Mouse (Mus musculus): ENCODE measurements at regions not wholly inside any gene's neighbourhood (a gene's known extent, or its start where the extent isn't known, plus 50 kb on each side); places are given as distances from the start of the nearest gene placed in this dataset.

GRCm38 (mm10) chr13:47642341-47642740 is 519.9 kb downstream of the Rnf144b start:
- no peak overlapping the region for H3K4me2 ChIP-seq

GRCm38 (mm10) chr13:47645081-47645480 is 522.6 kb downstream of the Rnf144b start:
- ATAC-seq (ENCODE audit: low FRiP score), result no peak
- Histone ChIP-seq H3K36me3 (no peaks in the 10 kb centered on the region), H3K27ac (peak overlapping the region; percentile 78), H3K9me3 (no peaks in the 10 kb centered on the region), H3K4me3 (no peak overlapping the region), H3K27me3 (no peaks in the 10 kb centered on the region), H3K4me1 (replicated peaks) (peaks cover 15% of the 10 kb centered on the region), H3K4me2 (no peak overlapping the region), H3K9ac (no peak overlapping the region)
- 41% methylated on average over 10 of the region's 10 CpGs for WGBS

More at GRCm38 (mm10) chr13:47642341-47642740, 519.9 kb downstream of the Rnf144b start:
- Histone ChIP-seq H3K4me3 (no peak overlapping the region), H3K27me3 (0 out of 2 replicates have a peak, but pooled peaks cover 4% of the 10 kb centered on the region), H3K9me3 (no peaks in the 10 kb centered on the region), H3K9ac (no peak overlapping the region), H3K27ac (no peak overlapping the region), H3K4me1 (replicated peaks) (peaks cover 8% of the 10 kb centered on the region), H3K36me3 (no peaks in the 10 kb centered on the region)
- WGBS, result 89% methylated on average over 10 of the region's 10 CpGs
- ATAC-seq (ENCODE audit: low FRiP score), result no peak

GRCm38 (mm10) chr13:47647693-47648092 is 525.2 kb downstream of the Rnf144b start:
- ATAC-seq (ENCODE audit: low FRiP score), result no peak
- Histone ChIP-seq H3K36me3 (no peaks in the 10 kb centered on the region), H3K9me3 (no peaks in the 10 kb centered on the region), H3K4me2 (no peak overlapping the region), H3K4me3 (no peak overlapping the region), H3K27me3 (no peaks in the 10 kb centered on the region), H3K9ac (no peak overlapping the region), H3K27ac (no peak overlapping the region), H3K4me1 (replicated peaks) (peaks cover 15% of the 10 kb centered on the region)
- WGBS, result 74% methylated on average over 5 of the region's 5 CpGs

- H3K4me2 ChIP-seq, result peak overlapping the region; percentile 29; the same call in 1 of the 2 replicates
- peak overlapping the region; percentile 26; the same call in 1 of the 2 replicates for H3K27ac ChIP-seq
- H3K9ac ChIP-seq, result 0 out of 2 replicates have a peak overlapping the region, but pooled peaks have one; percentile 15
- peaks cover 10% of the 10 kb centered on the region for H3K4me1 ChIP-seq (replicated peaks)
- H3K36me3 ChIP-seq, result no peaks in the 10 kb centered on the region
- WGBS, result 80% methylated on average over 13 of the region's 13 CpGs
- H3K4me3 ChIP-seq, result peak overlapping the region; percentile 10; the same call in 1 of the 2 replicates
- ATAC-seq (ENCODE audit: low FRiP score), result no peak
- no peaks in the 10 kb centered on the region for H3K9me3 ChIP-seq
- H3K27me3 ChIP-seq, result no peaks in the 10 kb centered on the region
Observed at GRCm38 (mm10) chr13:47650093-47650492, 527.6 kb downstream of the Rnf144b start.

GRCm38 (mm10) chr13:47666470-47666869 is 544.0 kb downstream of the Rnf144b start:
- Histone ChIP-seq H3K9me3 (no peaks in the 10 kb centered on the region), H3K9ac (no peak overlapping the region), H3K36me3 (no peaks in the 10 kb centered on the region), H3K27ac (no peak overlapping the region), H3K4me1 (replicated peaks) (peaks cover 12% of the 10 kb centered on the region), H3K27me3 (no peaks in the 10 kb centered on the region), H3K4me2 (no peak overlapping the region), H3K4me3 (no peak overlapping the region)
- ATAC-seq (ENCODE audit: low FRiP score), result no peak
- 70% methylated on average over 3 of the region's 3 CpGs for WGBS

- peak; percentile 68; the same call in 1 of the 2 replicates for ATAC-seq (ENCODE audit: low FRiP score)
- 26% methylated on average over 13 of the region's 13 CpGs for WGBS
- peaks cover 12% of the 10 kb centered on the region for H3K4me1 ChIP-seq (replicated peaks)
- no peaks in the 10 kb centered on the region for H3K27me3 ChIP-seq
- no peak overlapping the region for H3K9ac ChIP-seq
- no peaks in the 10 kb centered on the region for H3K9me3 ChIP-seq
- H3K27ac ChIP-seq, result peak overlapping the region; percentile 60
- peak overlapping the region; percentile 22; the same call in 1 of the 2 replicates for H3K4me2 ChIP-seq
- H3K36me3 ChIP-seq, result no peaks in the 10 kb centered on the region
- no peak overlapping the region for H3K4me3 ChIP-seq
Observed at GRCm38 (mm10) chr13:47666956-47667701, 544.7 kb downstream of the Rnf144b start.

- H3K4me3 ChIP-seq, result no peak overlapping the region
- H3K27me3 ChIP-seq, result no peaks in the 10 kb centered on the region
- no peaks in the 10 kb centered on the region for H3K4me1 ChIP-seq (replicated peaks)
- H3K9me3 ChIP-seq, result no peaks in the 10 kb centered on the region
- 83% methylated on average over 3 of the region's 3 CpGs for WGBS
- H3K27ac ChIP-seq, result no peak overlapping the region
- H3K36me3 ChIP-seq, result no peaks in the 10 kb centered on the region
- H3K9ac ChIP-seq, result no peak overlapping the region
- ATAC-seq (ENCODE audit: low FRiP score), result no peak
- no peak overlapping the region for H3K4me2 ChIP-seq
Observed at GRCm38 (mm10) chr13:47688131-47688530, 565.7 kb downstream of the Rnf144b start.

- H3K4me3 ChIP-seq, result no peak overlapping the region
- ATAC-seq (ENCODE audit: low FRiP score), result no peak
- 82% methylated on average over 14 of the region's 14 CpGs for WGBS
- no peak overlapping the region for H3K4me2 ChIP-seq
- no peak overlapping the region for H3K27ac ChIP-seq
- no peak overlapping the region for H3K9ac ChIP-seq
- no peaks in the 10 kb centered on the region for H3K9me3 ChIP-seq
- H3K4me1 ChIP-seq (replicated peaks), result no peaks in the 10 kb centered on the region
- H3K27me3 ChIP-seq, result no peaks in the 10 kb centered on the region
- H3K36me3 ChIP-seq, result no peaks in the 10 kb centered on the region
Observed at GRCm38 (mm10) chr13:47693815-47694214, 567.2 kb upstream of the Id4 start.

GRCm38 (mm10) chr13:47695877-47696276 is 565.2 kb upstream of the Id4 start:
- Histone ChIP-seq H3K4me2 (no peak overlapping the region), H3K27me3 (no peaks in the 10 kb centered on the region), H3K36me3 (no peaks in the 10 kb centered on the region), H3K27ac (no peak overlapping the region), H3K9ac (no peak overlapping the region), H3K9me3 (no peaks in the 10 kb centered on the region), H3K4me3 (no peak overlapping the region), H3K4me1 (replicated peaks) (no peaks in the 10 kb centered on the region)
- 87% methylated on average over 2 of the region's 2 CpGs for WGBS
- ATAC-seq (ENCODE audit: low FRiP score), result no peak

GRCm38 (mm10) chr13:47700556-47700955 is 560.5 kb upstream of the Id4 start:
- Histone ChIP-seq H3K27me3 (no peaks in the 10 kb centered on the region), H3K4me2 (no peak overlapping the region), H3K4me3 (no peak overlapping the region), H3K27ac (no peak overlapping the region), H3K9me3 (no peaks in the 10 kb centered on the region), H3K9ac (no peak overlapping the region), H3K4me1 (replicated peaks) (0 out of 2 replicates have a peak, but pooled peaks cover 4% of the 10 kb centered on the region), H3K36me3 (no peaks in the 10 kb centered on the region)
- no peak for ATAC-seq (ENCODE audit: low FRiP score)
- WGBS, result 71% methylated on average over 3 of the region's 3 CpGs

- H3K4me3 ChIP-seq, result no peak overlapping the region
- no peaks in the 10 kb centered on the region for H3K27me3 ChIP-seq
- H3K4me1 ChIP-seq (replicated peaks), result 0 out of 2 replicates have a peak, but pooled peaks cover 4% of the 10 kb centered on the region
- ATAC-seq (ENCODE audit: low FRiP score), result peak; percentile 54; the same call in 1 of the 2 replicates
- H3K27ac ChIP-seq, result no peak overlapping the region
- no peaks in the 10 kb centered on the region for H3K36me3 ChIP-seq
- H3K9ac ChIP-seq, result no peak overlapping the region
- 50% methylated on average over 18 of the region's 18 CpGs for WGBS
- no peaks in the 10 kb centered on the region for H3K9me3 ChIP-seq
- H3K4me2 ChIP-seq, result no peak overlapping the region
Observed at GRCm38 (mm10) chr13:47707961-47708609, 552.9 kb upstream of the Id4 start.

- no peak overlapping the region for H3K4me3 ChIP-seq
- H3K4me1 ChIP-seq (replicated peaks), result 0 out of 2 replicates have a peak, but pooled peaks cover 4% of the 10 kb centered on the region
- no peaks in the 10 kb centered on the region for H3K36me3 ChIP-seq
- no peaks in the 10 kb centered on the region for H3K9me3 ChIP-seq
- H3K27me3 ChIP-seq, result no peaks in the 10 kb centered on the region
- no peak overlapping the region for H3K9ac ChIP-seq
- no peak overlapping the region for H3K27ac ChIP-seq
- WGBS, result 91% methylated on average over 3 of the region's 3 CpGs
- no peak for ATAC-seq (ENCODE audit: low FRiP score)
- H3K4me2 ChIP-seq, result no peak overlapping the region
Observed at GRCm38 (mm10) chr13:47709323-47709722, 551.7 kb upstream of the Id4 start.
